Comparison of ENCODE assay signal across 11 mouse cellular contexts in the genomic region with DNA sequence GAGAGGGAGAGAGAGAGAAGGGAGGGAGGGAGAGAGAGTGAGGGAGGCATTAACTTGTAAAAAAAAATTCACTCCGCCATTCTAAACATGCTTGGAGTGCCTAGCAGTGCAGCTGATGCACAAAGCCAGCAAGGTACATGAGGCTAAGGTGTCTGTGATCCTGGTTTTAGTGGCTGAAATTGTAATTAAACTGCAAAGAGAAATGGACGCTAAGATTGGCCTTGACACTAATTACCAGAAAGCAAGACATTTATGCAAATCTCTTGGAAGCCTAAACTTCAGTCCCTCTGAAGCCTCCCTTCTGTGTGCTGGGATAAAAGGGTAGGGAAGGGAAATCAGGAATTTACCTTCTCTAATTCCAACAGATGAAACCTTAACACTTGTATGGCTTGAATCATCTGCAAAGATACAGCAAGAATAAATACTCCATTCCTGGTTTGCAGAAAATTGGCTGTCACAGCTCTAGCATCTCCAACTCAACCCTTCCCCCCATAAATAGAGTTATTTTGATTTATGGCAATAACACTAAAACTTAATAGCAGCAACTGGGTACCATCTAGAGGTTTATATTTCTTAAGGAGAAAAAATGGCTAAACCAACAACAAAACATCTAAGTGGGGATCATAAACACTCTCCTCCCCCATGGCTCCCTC. TPM values are rescaled to one million over a fixed set of nuclear protein-coding genes. Genes with fewer than 3 reads are reported as not detected.
DNase-seq lines count a peak whose midpoint lies in the region; ATAC-seq and TF ChIP-seq lines count a peak whose summit lies in the region.
"Had no signal": no experiment of that assay in that cellular context is flagged by ENCODE, and none has a peak within 500 bp of the region (broad histone marks: within the 10 kb centered on the region; RNA-seq: fewer than 3 reads in every experiment).

No protein-coding gene starts in this region.

- TF ChIP-seq EP300 in stomach, postnatal 0 days (optimal IDR thresholded peaks at IDR 0.05) = no peak

- H3K27me3 ChIP-seq in lung, embryonic 16.5 days (ENCODE audit: control insufficient read depth, insufficient read depth, low read depth, low read length) = no peaks in the 10 kb centered on the region
- peaks cover 83% of the 10 kb centered on the region for H3K27me3 ChIP-seq in limb, embryonic 12.5 days
- no peaks in the 10 kb centered on the region for H3K27me3 ChIP-seq in stomach, postnatal 0 days (ENCODE audit: control insufficient read depth, insufficient read depth, low read length)

- H3K27ac ChIP-seq in lung, embryonic 16.5 days (ENCODE audit: low read length) = peak overlapping the region; percentile 91
- H3K27ac ChIP-seq in limb, embryonic 12.5 days = no peak overlapping the region
- peak overlapping the region; percentile 99 for H3K27ac ChIP-seq in stomach, postnatal 0 days (replicated peaks)
- H3K27ac ChIP-seq: liver, embryonic 15.5 days had no signal

- 0 out of 2 replicates have a peak, but pooled peaks have one; percentile 8 for ATAC-seq in lung, embryonic 16.5 days (ENCODE audit: low read depth)
- ATAC-seq in limb, embryonic 12.5 days (ENCODE audit: insufficient number of reproducible peaks, insufficient read depth, low FRiP score, low TSS enrichment, low read depth) = no peak
- ATAC-seq in stomach, postnatal 0 days (ENCODE audit: low FRiP score, low TSS enrichment) = no peak

- H3K4me3 ChIP-seq in lung, embryonic 16.5 days (ENCODE audit: low read length) = peak overlapping the region; percentile 60
- no peak overlapping the region for H3K4me3 ChIP-seq in limb, embryonic 12.5 days (replicated peaks)
- peak overlapping the region; percentile 68 for H3K4me3 ChIP-seq in stomach, postnatal 0 days (ENCODE audit: low read depth, low read length)
- H3K4me3 ChIP-seq: liver, embryonic 15.5 days had no signal

- H3K4me1 ChIP-seq in lung, embryonic 16.5 days (replicated peaks; ENCODE audit: control insufficient read depth, insufficient read depth, low read length) = peaks cover 2% of the 10 kb centered on the region; the same call in 1 of the 2 replicates
- peaks cover 40% of the 10 kb centered on the region for H3K4me1 ChIP-seq in limb, embryonic 12.5 days (replicated peaks)
- no peaks in the 10 kb centered on the region for H3K4me1 ChIP-seq in stomach, postnatal 0 days (replicated peaks; ENCODE audit: control insufficient read depth, insufficient read depth)
- H3K4me1 ChIP-seq: liver, embryonic 15.5 days had no signal

- H3K36me3 ChIP-seq in lung, embryonic 16.5 days (ENCODE audit: control insufficient read depth, insufficient read depth, low read length) = peaks cover 2% of the 10 kb centered on the region; the same call in 1 of the 2 replicates
- no peaks in the 10 kb centered on the region for H3K36me3 ChIP-seq in limb, embryonic 12.5 days
- H3K36me3 ChIP-seq in stomach, postnatal 0 days (ENCODE audit: control insufficient read depth, insufficient read depth, low read length) = peaks cover 12% of the 10 kb centered on the region; the same call in 1 of the 2 replicates
- H3K36me3 ChIP-seq: liver, embryonic 15.5 days had no signal

- peak; percentile 39 for DNase-seq in adrenal gland, adult 2 months
- DNase-seq in adrenal gland, postnatal 36 days = no peak
- DNase-seq in lung, postnatal 25 days (ENCODE audit: low spot score) = no peak
- DNase-seq in stomach, postnatal 0 days (ENCODE audit: low spot score) = no peak
- DNase-seq in ovary, postnatal 14 days (ENCODE audit: low spot score) = no peak
- DNase-seq in gastrocnemius, adult 18-20 months (ENCODE audit: low spot score) = no peak
- DNase-seq: cerebellum, adult 8-10 months; right cerebral cortex, postnatal 14 days had no signal

- no peak for TF ChIP-seq CTCF in stomach, postnatal 0 days (IDR thresholded peaks at IDR 0.05; ENCODE audit: low read depth)

- peak overlapping the region; percentile 90 for H3K9ac ChIP-seq in lung, embryonic 16.5 days (ENCODE audit: low read length)
- H3K9ac ChIP-seq in limb, embryonic 12.5 days (replicated peaks) = no peak overlapping the region
- H3K9ac ChIP-seq in stomach, postnatal 0 days (ENCODE audit: low read length) = peak overlapping the region; percentile 94
- H3K9ac ChIP-seq: liver, embryonic 15.5 days had no signal

- H3K9me3 ChIP-seq in lung, embryonic 16.5 days (ENCODE audit: control insufficient read depth, low read length) = no peaks in the 10 kb centered on the region
- H3K9me3 ChIP-seq in limb, embryonic 12.5 days = no peaks in the 10 kb centered on the region
- H3K9me3 ChIP-seq in stomach, postnatal 0 days (ENCODE audit: control insufficient read depth, low read length) = no peaks in the 10 kb centered on the region
- H3K9me3 ChIP-seq: liver, embryonic 15.5 days had no signal

- WGBS in lung, embryonic 16.5 days = 26% methylated on average over 2 of the region's 2 CpGs
- WGBS in limb, embryonic 12.5 days = 7% methylated on average over 2 of the region's 2 CpGs
- WGBS in stomach, postnatal 0 days = 20% methylated on average over 2 of the region's 2 CpGs

- H3K4me2 ChIP-seq in lung, embryonic 16.5 days (ENCODE audit: low read depth, low read length) = peak overlapping the region; percentile 65
- H3K4me2 ChIP-seq in limb, embryonic 12.5 days = peak overlapping the region; percentile 82; the same call in 1 of the 2 replicates
- peak overlapping the region; percentile 92 for H3K4me2 ChIP-seq in stomach, postnatal 0 days (replicated peaks; ENCODE audit: low read depth)

RNA-seq across cellular contexts. Expression of a gene that starts 6.2 kb away (rescaled TPM):
- 10 to 100 TPM; 45.9 to 50.7 TPM for total RNA-seq in adrenal gland, adult 2 months (2021)
- polyA plus RNA-seq in adrenal gland, adult 2 months (2012; rRNA removed) = 22.6 and 27.5 TPM in 2 replicates
- total RNA-seq in adrenal gland, postnatal 36 days (2021) = 10 to 100 TPM; 56.0 to 57.4 TPM
- 94.4 and 99.9 TPM in 2 replicates for polyA plus RNA-seq in lung, embryonic 16.5 days (2015; fragmentation: Nextera tagmentation; extraction: Ambion mirVana)
- polyA plus RNA-seq in limb, embryonic 12.5 days (2016; fragmentation: Nextera tagmentation; extraction: Ambion mirVana) = 32.4 and 35.1 TPM in 2 replicates
- polyA plus RNA-seq in stomach, postnatal 0 days (2015; fragmentation: Nextera tagmentation; extraction: Ambion mirVana) = 48.5 and 50.2 TPM in 2 replicates
- 1 to 10 TPM; 3.6 to 4.0 TPM for total RNA-seq in gastrocnemius, adult 18-20 months (2021)
